Mouse (Mus musculus) thymus, postnatal 14 days (tissue): Measurements from ENCODE around the gene Olfr361.
"Not testable (repeated sequence)": the region's sequence is repeated elsewhere in the genome, so short reads cannot be mapped to it uniquely, and the experiment has no call there.

Experiments used
- DNase-seq: peaks from one replicate; pipeline ENCODE4 v3.0.0; 2021

The Olfr361 gene

DNA sequence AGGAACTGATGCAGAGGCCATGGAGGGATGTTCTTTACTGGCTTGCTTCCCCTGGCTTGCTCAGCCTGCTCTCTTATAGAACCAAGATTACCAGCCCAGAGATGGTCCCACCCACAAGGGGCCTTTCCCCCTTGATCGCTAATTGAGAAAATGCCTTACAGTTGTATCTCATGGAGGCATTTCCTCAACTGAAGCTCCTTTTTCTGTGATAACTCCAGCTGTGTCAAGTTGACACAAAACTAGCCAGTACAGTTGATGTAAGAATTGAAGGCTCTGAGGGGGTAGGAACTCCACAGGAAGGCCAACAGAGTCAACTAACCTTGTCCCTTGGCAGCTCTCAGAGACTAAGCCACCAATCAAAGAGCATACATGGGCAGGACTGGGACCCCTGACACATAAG lies at the start of gene Olfr361:
TSS of gene Olfr361 (minus strand) at position 101 of the 400 bp plus-strand sequence.
- DNase-seq = not testable (repeated sequence)

GRCm38 (mm10) chr2:37117810-37118209 lies 28.7 kb upstream of the Olfr361 start, which contains the start of gene Olfr362:
TSS of gene Olfr362 (minus strand) at chr2:37117910.
- no peak for DNase-seq

- no peak for DNase-seq
Observed at GRCm38 (mm10) chr2:37065446-37065845, 23.6 kb downstream of the Olfr361 start, which contains the start of gene Olfr360. TSS of gene Olfr360 (plus strand) at chr2:37065746.
